Mouse (Mus musculus): ENCODE data around the gene Drg1.

The Drg1 gene

DNA sequence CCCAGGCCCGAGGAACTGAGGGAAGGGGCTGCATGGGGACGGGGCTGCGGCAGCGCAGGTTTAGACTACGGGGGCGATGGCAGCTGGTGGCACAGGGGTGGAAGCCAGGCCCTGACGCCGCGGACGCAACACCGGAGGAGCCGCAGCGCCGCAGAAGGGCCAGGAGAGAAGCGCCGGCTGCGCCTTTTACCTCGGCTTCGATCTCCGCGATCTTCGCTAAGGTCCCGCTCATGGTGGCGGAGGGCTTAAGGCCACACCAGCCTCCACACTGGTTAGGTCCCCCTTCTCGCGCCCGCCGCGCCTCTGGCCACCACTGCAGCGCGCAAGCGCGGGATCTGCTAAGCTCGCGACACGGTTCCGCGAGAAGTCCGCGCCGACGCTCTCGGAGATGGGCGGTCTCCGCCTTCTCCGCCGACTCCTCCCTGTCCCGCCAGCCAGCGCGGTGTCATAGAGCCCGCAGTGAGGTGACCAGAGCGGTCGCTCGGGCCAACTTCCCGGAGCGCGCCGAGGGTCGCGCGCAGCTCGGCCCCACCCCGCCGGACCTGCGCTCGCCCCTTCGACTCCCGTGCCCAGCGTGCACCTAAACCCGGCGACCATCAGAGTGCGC is at the start of gene Drg1:
Gene Drg1, minus strand, starts transcription at position 337 of the 607 bp plus-strand sequence.
- peak; percentile 99 for DNase-seq

DNA sequence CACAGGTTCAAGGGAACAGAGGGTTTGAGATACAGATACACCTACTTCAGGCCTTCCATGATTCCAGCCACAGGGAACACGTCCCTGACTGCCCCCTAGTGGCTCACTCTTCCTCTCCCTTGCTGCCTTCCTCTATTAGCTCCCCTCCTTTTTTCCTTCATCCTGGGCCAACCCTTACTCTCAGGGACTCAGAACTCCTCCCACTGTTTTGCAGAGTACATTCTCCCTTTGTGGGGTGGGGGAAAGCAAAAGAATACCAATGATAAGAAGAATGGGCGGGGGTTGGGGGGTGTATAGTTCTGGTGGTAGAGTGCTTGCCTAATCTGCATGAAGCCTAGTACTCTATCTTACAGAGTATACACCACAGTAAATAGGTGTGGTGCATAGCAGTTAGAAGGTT is 47.9 kb upstream of the Drg1 start:
- peak; percentile 85 for DNase-seq

DNA sequence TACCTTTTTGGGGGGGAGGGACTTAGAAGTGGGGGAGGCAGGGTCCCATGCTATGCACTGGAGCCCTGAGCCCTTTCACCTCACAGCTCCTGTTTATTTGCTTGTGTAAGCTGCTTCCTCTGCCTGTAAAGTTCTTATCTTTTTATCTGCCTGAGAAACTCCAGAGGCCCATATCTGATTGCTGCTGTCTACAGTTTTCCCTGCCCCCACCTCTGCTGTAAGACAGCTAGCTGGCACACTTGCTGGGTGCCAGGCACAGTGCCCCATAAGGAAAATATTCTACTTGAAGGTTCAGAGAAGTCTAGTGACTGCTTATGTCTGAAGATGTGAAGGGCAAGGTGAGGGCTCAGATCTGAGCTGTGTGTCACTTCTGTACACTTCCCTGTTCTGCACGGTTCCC is 47.1 kb upstream of the Drg1 start:
- no peak for DNase-seq

DNA sequence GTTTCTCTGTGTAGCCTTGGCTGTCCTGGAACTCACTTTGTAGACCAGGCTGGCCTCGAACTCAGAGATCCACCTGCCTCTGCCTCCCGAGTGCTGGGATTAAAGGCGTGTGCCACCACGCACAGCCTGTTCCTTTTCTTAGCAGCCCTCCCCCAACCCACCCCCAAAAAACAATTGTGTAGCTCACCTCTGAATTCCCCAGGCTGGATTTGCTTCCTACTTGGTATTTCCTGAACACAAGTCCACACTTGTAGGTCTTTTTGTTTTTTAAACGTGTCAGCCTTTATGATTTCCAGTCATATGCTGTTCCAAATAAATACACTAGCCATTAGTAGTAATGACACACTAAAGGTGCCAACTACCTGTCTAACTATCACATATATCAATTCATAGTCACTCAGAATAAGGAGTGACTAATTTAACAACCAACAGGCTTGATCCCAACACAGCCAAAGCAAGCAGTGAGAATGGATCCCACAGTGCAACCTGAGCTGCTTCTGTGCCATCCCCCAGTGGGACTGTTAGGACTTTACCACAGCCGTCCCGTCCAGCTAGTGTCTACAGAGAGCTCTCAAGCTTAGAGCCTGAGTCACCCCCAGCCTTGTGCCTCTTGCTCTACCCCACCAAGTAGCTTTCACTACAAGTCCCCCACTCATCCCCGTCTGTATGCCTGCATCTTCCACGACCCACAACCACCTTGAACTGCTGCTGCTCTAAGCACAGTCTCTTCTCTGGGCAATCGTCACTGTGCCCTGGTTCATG is 45.6 kb upstream of the Drg1 start:
- no peak for DNase-seq

DNA sequence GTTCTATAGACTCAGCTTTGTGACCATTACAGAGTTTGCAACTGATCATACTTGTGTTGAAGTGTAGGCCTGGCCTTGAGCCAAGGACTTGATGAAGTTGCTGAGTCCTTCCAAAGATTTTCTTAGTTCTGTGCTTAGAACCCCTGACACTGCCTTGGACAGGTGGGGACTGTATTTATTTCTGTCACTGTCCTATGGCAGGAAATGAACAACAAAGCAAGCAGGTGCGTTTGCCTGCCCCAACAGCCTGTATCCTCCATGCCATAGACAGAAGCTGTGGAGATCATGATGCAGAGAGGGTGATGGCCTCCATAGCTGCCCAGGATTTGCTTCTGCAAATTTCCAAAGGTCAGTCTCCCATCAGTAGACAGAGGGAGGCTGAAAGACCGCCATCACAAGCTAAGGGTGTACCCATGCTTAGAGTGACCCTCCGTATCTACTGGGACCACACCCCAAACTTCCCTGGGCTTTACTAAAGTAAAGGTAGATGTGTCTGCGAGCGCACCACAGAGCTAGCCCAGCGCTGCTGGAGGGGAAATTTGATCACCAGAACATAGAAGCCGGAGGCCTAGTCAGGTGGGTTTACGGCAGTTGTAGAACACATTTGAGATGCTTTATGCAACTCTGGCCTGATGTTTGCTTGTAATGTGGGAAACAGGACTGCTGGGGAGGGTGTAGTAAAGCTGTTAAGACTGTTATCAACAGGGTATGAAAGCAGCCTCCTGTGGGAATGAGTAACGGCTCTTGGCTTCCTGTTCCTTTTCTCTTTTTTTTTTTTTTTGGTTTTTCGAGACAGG is 44.8 kb upstream of the Drg1 start:
- DNase-seq, result no peak

DNA sequence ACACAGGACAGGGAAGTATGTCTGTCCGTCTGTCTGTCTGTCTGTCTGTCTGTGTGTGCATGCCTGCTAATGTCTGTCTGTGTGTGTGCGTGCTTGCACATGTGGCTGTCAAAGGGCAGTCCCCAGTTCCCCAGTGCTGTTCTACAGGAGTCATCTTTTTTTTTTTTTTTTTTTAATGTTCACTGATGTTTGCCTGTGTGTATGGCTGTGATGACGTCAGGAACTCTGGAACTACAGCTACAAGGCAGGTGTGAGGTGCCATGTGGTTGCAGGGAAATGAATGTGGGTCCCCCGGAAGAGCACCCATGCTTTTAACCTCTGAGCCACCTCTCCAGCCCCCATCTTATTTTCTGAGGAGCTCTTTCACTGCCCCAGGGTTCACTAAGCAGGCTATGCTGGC is 43.7 kb upstream of the Drg1 start:
- no peak for DNase-seq

DNA sequence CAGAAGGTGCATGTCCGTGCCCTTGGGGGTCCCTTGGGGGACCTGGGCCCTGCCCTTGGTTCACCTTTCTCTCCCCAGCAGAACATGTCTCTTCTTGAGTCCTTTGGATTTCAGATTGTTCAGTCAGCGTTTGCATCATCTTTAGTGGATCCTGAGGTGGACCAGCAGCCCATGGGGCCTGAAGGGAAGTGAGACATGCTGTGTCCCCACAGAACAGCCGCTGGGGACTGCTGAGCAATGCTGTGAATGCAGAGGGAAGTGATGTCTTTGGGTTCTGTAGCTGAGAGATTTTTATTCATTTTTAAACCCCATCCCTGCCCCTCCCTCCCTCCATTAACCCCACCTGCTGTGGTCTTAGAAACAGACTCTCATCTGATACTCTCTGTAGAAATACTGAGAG is 41.7 kb upstream of the Drg1 start:
- DNase-seq, result no peak

DNA sequence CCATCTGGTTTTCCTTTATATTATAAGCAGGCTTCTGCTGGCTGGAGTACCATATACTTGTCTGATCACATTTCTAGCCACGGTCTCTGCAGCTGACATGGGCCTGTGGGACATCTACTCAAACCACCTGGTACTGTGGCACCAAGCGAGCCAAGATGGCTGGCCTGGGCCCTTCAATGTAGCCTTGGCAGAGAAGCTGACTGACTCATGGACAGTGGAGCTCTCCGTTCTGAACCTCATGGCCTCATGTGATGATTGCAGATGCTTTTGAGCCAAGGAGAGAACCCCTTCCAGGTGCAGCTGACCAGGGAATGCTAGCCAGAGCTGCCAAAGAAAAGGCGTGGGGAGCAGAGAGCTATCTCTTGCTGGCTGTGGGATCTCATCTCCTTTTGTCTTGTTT is 39.6 kb upstream of the Drg1 start:
- no peak for DNase-seq

DNA sequence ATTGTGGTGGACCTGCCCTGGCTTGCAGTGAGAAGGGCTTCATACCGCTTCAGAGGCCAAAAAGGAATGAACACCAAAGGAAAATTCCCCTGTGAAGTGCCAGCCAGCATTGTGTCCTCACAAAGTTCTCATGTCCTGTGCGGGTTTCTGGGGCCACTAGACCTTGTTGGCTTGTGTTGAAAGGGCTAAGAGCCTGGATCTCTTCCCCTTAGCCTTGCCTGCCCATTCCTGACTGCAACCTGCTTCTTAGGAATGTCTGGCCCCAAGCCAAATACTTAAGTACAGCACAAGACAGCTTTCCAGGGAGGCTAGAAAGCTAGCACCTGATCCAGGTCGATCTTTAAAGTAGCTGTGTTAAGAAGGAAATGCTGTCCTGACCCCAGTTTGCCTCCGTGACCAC is 36.6 kb upstream of the Drg1 start:
- DNase-seq, result no peak

DNA sequence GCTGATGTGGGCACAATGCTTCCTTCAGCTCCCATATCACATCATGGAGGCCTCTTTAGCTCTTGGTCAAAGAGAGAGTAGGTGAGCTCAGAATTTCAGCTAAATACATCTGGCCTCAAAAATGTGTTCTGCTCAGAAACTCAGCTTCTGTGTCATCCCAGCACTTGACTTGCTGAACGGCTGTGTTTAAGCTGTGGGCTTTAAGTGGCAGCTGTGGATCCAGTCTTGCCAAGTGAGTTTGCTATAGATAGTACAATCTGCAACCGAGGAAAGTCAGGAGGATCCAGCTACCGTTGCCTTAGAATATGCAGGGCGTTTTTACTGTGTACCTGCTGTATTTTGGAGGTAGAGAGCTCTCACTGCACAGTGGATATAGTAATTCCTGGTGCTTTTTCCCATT is 36.2 kb upstream of the Drg1 start:
- DNase-seq, result no peak

DNA sequence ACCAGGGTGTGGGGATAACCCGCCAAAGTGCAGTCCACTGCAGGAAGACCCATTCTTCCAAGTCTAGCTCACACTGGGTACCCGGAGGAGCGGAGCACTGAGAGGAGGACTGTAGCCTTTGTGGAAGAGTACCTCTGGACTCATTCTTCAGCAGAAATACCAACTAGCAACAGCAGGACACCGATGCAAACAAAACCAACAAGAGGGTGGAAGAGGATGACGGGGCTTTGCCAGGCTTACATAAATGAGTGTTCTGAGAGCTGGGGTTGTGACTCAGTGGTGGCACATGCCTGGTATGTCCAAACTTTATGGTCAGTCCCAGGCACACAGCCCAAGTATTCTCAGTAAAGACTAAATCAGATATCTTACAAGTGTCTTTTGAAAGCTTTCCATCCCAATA is 34.9 kb upstream of the Drg1 start:
- DNase-seq, result no peak

DNA sequence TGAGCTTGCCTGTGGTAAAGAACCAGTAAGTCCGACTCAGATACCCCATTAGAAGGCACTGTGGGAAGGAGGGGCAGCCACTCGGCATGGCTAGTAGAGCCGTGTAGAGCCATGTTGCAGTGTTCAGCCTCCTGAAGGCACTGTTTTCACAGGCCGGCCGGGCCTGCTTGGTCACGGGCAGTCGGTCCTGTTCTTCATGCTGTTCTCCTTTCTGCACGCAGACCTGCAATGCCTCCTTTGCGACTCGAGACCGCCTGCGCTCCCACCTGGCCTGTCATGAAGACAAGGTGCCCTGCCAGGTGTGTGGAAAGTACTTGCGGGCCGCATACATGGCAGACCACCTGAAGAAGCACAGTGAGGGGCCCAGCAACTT is 32.6 kb upstream of the Drg1 start:
- DNase-seq, result no peak

DNA sequence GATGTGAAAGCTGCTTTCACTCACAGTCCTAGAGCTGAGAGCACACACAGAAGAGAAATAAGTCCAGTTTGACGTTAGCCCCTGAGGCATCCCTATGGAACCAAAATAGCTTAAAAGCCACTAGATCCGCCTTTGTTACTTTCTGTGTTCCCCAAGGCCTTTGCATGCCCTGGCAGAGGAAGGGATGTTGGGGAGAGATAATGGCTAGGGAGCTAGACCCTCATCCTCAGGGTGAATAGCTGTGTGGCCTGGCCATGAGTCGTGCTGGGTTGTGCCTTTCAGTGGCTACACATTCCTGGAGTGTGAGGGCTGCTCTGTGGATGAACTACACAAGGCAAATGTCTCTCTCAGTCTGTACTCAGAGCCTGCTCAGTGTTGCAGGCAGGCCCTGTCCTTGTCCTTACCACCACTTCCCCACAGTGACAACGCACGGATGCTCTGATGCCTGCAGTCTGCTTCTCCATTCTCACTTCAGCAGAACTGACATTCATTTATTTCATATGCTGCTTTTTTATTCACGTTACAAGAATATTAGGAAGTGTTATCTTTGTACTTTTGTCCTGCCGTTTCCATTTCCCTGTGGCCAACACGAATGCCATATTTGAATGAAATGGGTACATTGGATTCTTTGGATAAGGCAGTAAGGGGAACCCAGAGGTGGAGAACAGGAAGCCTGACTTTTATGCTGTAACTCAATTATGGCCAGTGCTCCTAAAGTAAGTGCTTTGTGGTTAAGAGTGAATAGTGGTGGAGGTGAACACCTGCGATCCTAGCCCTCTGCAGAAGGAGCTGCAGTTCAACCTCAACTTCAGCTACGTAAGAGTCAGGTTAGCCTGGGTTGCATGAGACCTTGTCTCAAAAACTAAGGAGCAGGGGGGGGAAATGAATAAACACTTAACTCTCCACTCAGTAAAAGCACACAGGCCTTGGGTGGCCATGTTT is 31.9 kb upstream of the Drg1 start:
- no peak for DNase-seq

DNA sequence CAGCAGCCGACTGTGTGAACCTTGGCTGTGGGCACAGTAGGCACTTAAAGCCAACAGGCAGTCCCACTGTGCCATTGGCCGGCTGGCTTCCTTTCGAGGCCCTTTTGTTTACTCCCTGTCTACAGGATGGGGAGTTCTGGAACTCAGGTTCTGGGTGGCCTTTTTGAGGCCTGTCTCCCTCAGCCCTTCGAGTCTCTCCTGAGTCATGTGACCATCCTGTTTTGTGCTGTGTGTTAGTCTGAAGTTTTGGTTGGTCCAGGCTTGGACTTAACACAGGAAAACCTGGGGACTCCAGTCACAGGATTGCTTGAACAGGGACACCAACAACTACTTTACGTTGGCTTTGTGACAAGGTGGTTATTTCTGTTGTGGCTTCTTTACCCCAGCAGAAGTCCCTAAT is 29.8 kb upstream of the Drg1 start:
- DNase-seq, result no peak

DNA sequence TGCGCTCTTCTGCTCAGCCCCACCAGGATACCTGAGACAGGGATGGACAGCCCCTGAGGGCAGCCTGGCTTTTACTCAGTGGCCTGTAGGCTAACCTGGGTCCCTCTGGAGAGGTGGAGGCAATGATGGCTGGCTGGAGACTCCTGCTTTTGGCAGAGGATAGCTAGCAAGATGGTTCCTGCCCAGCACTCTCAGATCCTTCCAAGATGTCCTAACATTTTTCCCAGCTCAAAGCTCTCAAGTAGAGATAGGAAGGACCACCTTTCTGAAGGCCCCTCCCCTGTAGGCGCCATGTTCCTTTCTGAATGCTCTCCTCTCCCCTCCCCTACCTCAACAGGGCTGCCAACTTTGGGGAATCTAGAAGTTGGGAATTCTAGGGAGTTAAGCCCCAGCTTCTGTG is 28.4 kb upstream of the Drg1 start:
- no peak for DNase-seq

DNA sequence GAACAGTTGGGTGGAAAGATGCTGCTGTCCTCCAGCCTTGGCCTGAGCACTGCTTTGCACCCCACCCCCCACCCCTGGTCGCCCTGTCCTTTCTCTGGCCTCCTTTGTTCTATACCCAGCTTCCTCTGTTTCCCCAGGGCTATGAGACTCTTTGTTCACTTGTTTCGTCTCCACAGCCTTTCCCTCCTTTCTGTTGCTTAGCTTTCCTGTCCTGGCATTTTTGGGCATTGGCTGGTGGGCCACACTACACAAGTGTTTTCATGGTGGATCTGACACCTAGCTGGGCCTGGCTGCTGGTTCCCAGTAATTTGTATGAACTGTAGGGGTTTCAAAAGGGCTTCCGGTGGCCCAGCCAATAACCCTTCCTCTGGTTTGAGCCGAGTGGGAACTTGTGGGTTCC is 27.1 kb upstream of the Drg1 start:
- no peak for DNase-seq

DNA sequence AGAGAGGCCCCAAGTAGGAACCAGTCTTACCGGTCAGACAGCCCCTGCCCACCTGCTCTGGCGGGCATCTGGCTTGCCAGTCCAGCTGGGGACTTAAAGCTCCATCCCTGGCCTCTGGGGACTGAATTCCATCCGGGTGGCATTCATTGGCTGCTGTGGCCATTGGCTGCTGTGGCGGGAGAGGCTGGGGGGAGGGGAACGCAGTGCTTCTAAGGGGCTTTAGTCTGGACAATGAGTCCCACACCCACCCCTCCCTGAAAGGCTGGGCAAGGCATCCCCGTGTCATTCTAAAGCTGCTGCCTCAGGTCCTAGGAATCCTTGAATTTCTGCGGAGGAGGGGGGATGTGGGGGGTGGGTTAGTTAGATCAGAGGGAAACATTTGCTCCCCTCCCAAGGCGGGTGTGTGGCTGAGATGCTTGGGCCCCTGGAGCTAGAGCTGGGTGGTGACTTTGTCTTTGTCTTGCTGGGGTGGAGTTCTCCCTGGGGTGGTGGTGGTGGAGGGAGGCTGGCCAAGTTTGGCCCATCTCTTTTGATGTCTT is 26.6 kb upstream of the Drg1 start:
- DNase-seq, result peak; percentile 92

DNA sequence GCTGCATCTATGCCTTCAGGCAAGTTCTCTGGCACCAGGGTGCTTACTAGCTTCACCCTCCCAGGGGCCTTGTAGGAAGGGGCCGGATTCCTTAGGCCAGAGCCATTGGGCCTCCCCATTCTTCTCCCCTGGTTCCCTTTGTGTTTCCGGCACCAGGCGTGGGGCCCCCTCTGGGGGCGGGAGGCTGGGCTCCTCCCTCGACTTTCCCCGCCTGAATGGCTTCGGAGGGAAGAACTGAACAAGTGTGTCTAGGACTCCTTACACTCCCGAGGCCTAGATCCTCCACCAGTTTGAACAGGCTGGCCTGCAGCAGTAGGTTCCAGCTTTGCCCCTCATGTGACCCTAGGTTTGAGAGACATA is 25.8 kb upstream of the Drg1 start:
- DNase-seq, result peak; percentile 85

DNA sequence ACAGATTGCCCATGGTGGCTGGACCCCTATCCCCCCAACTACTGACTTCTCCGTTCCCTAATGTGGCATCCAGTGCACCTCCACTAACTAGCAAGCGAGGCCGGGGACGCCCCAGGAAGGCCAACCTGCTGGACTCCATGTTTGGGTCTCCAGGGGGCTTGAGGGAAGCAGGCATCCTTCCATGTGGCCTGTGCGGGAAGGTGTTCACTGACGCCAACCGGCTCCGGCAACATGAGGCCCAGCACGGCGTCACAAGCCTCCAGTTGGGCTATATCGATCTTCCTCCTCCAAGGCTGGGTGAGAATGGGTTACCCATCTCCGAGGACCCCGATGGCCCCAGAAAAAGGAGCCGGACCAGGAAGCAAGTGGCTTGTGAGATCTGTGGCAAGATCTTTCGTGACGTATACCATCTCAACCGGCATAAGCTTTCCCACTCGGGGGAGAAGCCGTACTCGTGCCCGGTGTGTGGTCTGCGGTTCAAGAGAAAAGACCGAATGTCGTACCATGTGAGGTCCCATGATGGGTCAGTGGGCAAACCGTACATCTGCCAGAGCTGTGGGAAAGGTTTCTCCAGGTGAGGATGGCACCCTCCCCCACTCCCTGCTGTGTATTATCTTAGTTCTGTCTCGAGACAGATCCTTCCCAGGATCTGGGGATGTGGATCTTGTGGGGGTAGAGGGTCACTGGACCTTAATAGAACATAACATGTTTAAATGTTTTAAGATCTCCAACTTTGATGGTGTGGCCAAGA is 25.3 kb upstream of the Drg1 start:
- DNase-seq, result peak; percentile 36

DNA sequence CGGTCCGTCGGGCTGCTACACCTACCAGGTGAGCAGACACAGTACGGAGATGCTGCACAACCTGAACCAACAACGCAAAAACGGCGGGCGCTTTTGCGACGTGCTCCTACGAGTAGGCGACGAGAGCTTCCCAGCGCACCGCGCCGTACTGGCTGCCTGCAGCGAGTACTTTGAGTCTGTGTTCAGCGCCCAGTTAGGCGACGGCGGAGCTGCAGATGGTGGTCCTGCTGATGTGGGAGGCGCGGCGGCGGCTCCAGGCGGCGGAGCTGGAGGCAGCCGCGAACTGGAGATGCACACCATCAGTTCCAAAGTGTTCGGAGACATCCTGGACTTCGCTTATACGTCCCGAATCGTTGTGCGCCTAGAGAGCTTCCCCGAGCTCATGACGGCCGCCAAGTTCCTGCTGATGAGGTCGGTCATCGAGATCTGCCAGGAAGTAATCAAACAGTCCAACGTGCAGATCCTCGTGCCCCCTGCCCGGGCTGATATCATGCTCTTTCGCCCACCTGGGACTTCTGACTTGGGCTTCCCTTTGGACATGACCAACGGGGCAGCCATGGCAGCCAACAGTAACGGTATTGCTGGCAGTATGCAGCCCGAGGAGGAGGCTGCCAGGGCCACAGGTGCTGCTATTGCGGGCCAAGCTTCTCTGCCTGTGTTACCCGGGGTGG is 24.6 kb upstream of the Drg1 start:
- DNase-seq, result peak; percentile 52
